Mouse (Mus musculus) liver, adult 2 months (tissue): Measurements from ENCODE around the gene Flnb. TPM values are rescaled to one million over a fixed set of nuclear protein-coding genes. Genes with fewer than 3 reads are reported as not detected.

ENCODE experiments used
- DNase-seq: peaks from one replicate; pipeline ENCODE4 v3.0.0-alpha.2; 2011; ENCODE audit warnings: low read depth, low spot score; ENCODE audit errors: extremely low read depth
- H3K27ac ChIP-seq: fragments of 200-500 bp; replicated peaks from 2 replicates; pipeline ENCODE4 v1.5.1; 2012; ENCODE audit warnings: low read depth, mild to moderate bottlenecking, control low read depth, inconsistent platforms, low read length; ENCODE audit not compliant: insufficient read depth
- H3K27me3 ChIP-seq: fragments of 200-500 bp; 2 replicates; pipeline ENCODE4 v1.6.1; 2012; ENCODE audit warnings: mild to moderate bottlenecking, moderate library complexity, low read length, inconsistent platforms; ENCODE audit not compliant: control insufficient read depth, insufficient read depth
- H3K36me3 ChIP-seq: fragments of 200-500 bp; 2 replicates; pipeline ENCODE4 v1.6.1; 2012; ENCODE audit warnings: low read length, inconsistent platforms; ENCODE audit not compliant: control insufficient read depth, insufficient read depth
- H3K4me1 ChIP-seq: fragments of 200-500 bp; 2 replicates; pipeline ENCODE4 v1.6.1; 2011; ENCODE audit warnings: low read length; ENCODE audit not compliant: control insufficient read depth, insufficient read depth
- H3K4me3 ChIP-seq: fragments of 200-500 bp; 2 replicates; pipeline ENCODE4 v1.5.1; 2011; ENCODE audit warnings: low read depth, mild to moderate bottlenecking, control low read depth, low read length, moderate library complexity; ENCODE audit not compliant: insufficient read depth
- H3K79me2 ChIP-seq: fragments of 200-500 bp; 2 replicates; pipeline ENCODE4 v1.6.1; 2012; ENCODE audit warnings: inconsistent platforms, mild to moderate bottlenecking, low read length, moderate library complexity; ENCODE audit not compliant: control insufficient read depth, insufficient read depth
- H3K9ac ChIP-seq: fragments of 200-500 bp; 2 replicates; pipeline ENCODE4 v1.6.1; 2012; ENCODE audit warnings: low read depth, mild to moderate bottlenecking, control low read depth, inconsistent platforms, low read length
- CTCF ChIP-seq: fragments of 200-500 bp; IDR thresholded peaks from 2 replicates; pipeline ENCODE4 v1.5.1; 2011; ENCODE audit warnings: low read depth, low read length, control low read depth
- POLR2A ChIP-seq: fragments of 200-500 bp; IDR thresholded peaks from 2 replicates; pipeline ENCODE4 v1.6.1; 2011; ENCODE audit warnings: low read length, control low read depth; ENCODE audit not compliant: insufficient read depth; ENCODE audit errors: extremely low read depth
- WGBS: fragments of 180-500 bp; shearing (Covaris S2); methylation state at CpG from one replicate; pipeline ENCODE4 v1.1.7; 2018; 5-methylcytosine and 5-hydroxymethylcytosine counted together
- polyA plus RNA-seq: library from polyadenylated mRNA; depleted of rRNA; stranded (reverse); fragments of >200 nt; gene quantifications from 2 replicates; pipeline ENCODE4 v1.2.3, GENCODE M21; 2012
- total RNA-seq: library from RNA; depleted of rRNA; stranded (reverse); fragments of >200 nt; gene quantifications from 2 replicates; pipeline ENCODE4 v1.2.3, GENCODE M21; 2014

Gene Flnb
- total and polyA plus RNA-seq, 2 experiments = 15.9 to 27.8 TPM

- H3K27ac ChIP-seq = no peak overlapping the region
- H3K27me3 ChIP-seq = no peaks in the 10 kb centered on the region
- H3K9ac ChIP-seq = no peak overlapping the region
- no peaks in the 10 kb centered on the region for H3K79me2 ChIP-seq
- H3K4me1 ChIP-seq = peaks cover 1% of the 10 kb centered on the region; the same call in 1 of the 2 replicates
- peak; percentile 78 for DNase-seq
- 54% methylated on average over 11 of the region's 11 CpGs for WGBS
- no peak overlapping the region for H3K4me3 ChIP-seq
- TF ChIP-seq POLR2A (no peak), CTCF (peak; percentile 56)
- H3K36me3 ChIP-seq = no peaks in the 10 kb centered on the region; the same call in 1 of the 2 replicates
These were observed 146.6 kb downstream of the Flnb start for GRCm38 (mm10) chr14:7964219-7964889.

DNA sequence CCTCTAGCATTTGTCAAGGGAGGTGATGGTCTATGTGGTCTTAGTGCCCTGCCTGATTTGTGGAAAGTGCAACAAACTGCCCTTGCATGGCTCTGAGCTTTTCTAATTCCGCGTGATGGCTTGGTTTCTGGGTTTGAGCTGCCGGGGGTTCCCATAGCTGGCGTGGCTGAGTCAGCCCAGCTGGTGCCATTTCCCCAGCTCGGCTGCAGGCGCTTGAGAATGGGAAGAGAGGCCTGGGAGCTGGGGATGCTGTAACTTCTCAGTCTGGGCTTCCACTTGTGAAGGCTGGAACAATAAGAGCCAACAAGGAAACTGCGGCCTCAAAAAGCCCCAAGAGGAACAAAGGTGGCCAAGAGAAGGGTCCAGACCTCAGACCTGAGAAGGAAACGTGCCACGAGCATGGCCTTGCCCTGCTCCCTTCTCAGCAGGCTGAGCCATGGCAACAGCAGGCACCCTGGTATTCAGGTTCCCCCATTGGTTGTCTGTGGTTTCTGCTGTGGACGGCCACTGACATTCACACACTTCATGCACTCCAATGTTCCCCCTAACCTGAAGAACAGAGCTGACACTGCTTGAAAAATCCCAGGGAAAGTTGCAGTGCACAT, 154.2 kb downstream of the Flnb start:
- H3K4me3 ChIP-seq = no peak overlapping the region
- no peak overlapping the region for H3K9ac ChIP-seq
- H3K4me1 ChIP-seq = peaks cover 12% of the 10 kb centered on the region
- peaks cover 2% of the 10 kb centered on the region; the same call in 1 of the 2 replicates for H3K36me3 ChIP-seq
- peak overlapping the region; percentile 50 for H3K27ac ChIP-seq
- H3K27me3 ChIP-seq = no peaks in the 10 kb centered on the region
- 74% methylated on average over 10 of the region's 10 CpGs for WGBS
- no peak for DNase-seq
- no peaks in the 10 kb centered on the region for H3K79me2 ChIP-seq
- TF ChIP-seq CTCF = no peak
- no peak for TF ChIP-seq POLR2A

- Histone ChIP-seq H3K79me2 (no peaks in the 10 kb centered on the region), H3K9ac (no peak overlapping the region), H3K27me3 (no peaks in the 10 kb centered on the region), H3K36me3 (peaks cover 2% of the 10 kb centered on the region; the same call in 1 of the 2 replicates), H3K4me3 (no peak overlapping the region), H3K4me1 (peaks cover 13% of the 10 kb centered on the region), H3K27ac (peak overlapping the region; percentile 46)
- no peak for TF ChIP-seq CTCF
- no peak for TF ChIP-seq POLR2A
- 20% methylated on average over 1 of the region's 1 CpGs for WGBS
- DNase-seq = peak; percentile 92
These were observed 156.9 kb downstream of the Flnb start for GRCm38 (mm10) chr14:7974643-7975042.

DNA sequence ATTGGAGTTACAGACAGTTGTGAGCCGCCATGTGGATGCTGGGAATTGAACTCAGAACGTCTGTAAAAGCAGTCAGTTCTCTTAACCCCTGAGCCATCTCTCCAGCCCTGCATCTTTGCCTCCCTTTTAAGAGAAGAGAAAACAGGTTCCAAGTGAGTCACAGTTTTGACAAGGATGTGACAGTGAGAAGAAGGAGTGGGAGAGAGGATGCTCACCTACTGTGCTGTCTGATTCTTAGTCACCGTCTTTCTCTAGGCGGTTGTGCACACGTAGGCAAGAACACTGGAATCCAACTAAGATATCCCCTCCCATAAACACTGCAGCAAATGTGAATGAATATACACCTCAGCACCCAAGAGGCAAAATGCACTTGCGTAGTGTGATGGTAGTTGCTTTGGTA, 157.4 kb downstream of the Flnb start:
- H3K4me3 ChIP-seq = no peak overlapping the region
- TF ChIP-seq CTCF (no peak), POLR2A (no peak)
- peaks cover 13% of the 10 kb centered on the region for H3K4me1 ChIP-seq
- WGBS = 75% methylated on average over 6 of the region's 6 CpGs
- H3K79me2 ChIP-seq = no peaks in the 10 kb centered on the region
- H3K27ac ChIP-seq = peak overlapping the region; percentile 46
- no peak for DNase-seq
- H3K27me3 ChIP-seq = no peaks in the 10 kb centered on the region
- H3K9ac ChIP-seq = no peak overlapping the region; the same call in 1 of the 2 replicates
- peaks cover 2% of the 10 kb centered on the region; the same call in 1 of the 2 replicates for H3K36me3 ChIP-seq

GRCm38 (mm10) chr14:7977471-7977870, 159.7 kb downstream of the Flnb start:
- Histone ChIP-seq H3K27me3 (no peaks in the 10 kb centered on the region), H3K36me3 (peaks cover 3% of the 10 kb centered on the region; the same call in 1 of the 2 replicates), H3K4me3 (no peak overlapping the region), H3K9ac (no peak overlapping the region), H3K27ac (peak overlapping the region; percentile 73), H3K4me1 (peaks cover 11% of the 10 kb centered on the region), H3K79me2 (no peaks in the 10 kb centered on the region)
- 81% methylated on average over 1 of the region's 1 CpGs for WGBS
- DNase-seq = no peak
- TF ChIP-seq POLR2A = no peak
- TF ChIP-seq CTCF = no peak

- DNase-seq = no peak
- Histone ChIP-seq H3K4me1 (peaks cover 11% of the 10 kb centered on the region), H3K36me3 (peaks cover 2% of the 10 kb centered on the region; the same call in 1 of the 2 replicates), H3K9ac (no peak overlapping the region), H3K27ac (peak overlapping the region; percentile 54; the same call in 1 of the 2 replicates), H3K27me3 (no peaks in the 10 kb centered on the region), H3K4me3 (no peak overlapping the region), H3K79me2 (no peaks in the 10 kb centered on the region)
- no peak for TF ChIP-seq POLR2A
- no peak for TF ChIP-seq CTCF
- WGBS = 72% methylated on average over 1 of the region's 1 CpGs
These were observed 160.4 kb downstream of the Flnb start for GRCm38 (mm10) chr14:7978183-7978582.
